Mouse (Mus musculus) CH12.LX (cell line): ENCODE measurements around the gene Metap2. TPM values are rescaled to one million over a fixed set of nuclear protein-coding genes. Genes with fewer than 3 reads are reported as not detected.

ENCODE experiments used
- DNase-seq: peaks from one replicate; pipeline ENCODE4 v3.0.0-alpha.2; 2013; ENCODE audit errors: extremely low read depth
- H3K27ac ChIP-seq: 2 replicates; pipeline ENCODE4 v1.5.1; 2012; ENCODE audit warnings: low read depth, mild to moderate bottlenecking, control low read depth, moderate library complexity; ENCODE audit not compliant: insufficient read depth
- H3K27me3 ChIP-seq: replicated peaks from 2 replicates; pipeline ENCODE3; 2012; ENCODE audit warnings: inconsistent platforms
- H3K36me3 ChIP-seq, 2 experiments: replicated peaks in 1 of 2; 2 replicates each; pipeline versions ENCODE3 to v1.6.1; 2012; ENCODE audit warnings: inconsistent platforms in 1 of 2, low read length in 1 of 2, mild to moderate bottlenecking in 1 of 2, mixed read lengths in 1 of 2, moderate library complexity in 1 of 2; ENCODE audit not compliant: control insufficient read depth in 1 of 2, insufficient read depth in 1 of 2
- H3K4me1 ChIP-seq, 2 experiments: 2 replicates each; pipeline ENCODE4 v1.6.1; 2012; ENCODE audit warnings: inconsistent platforms in 1 of 2, moderate library complexity in 1 of 2; ENCODE audit not compliant: insufficient read depth in 2 of 2, control insufficient read depth in 1 of 2
- H3K4me2 ChIP-seq: 2 replicates; pipeline ENCODE4 v1.6.1; 2012; ENCODE audit warnings: low read depth, mild to moderate bottlenecking, control low read depth; ENCODE audit not compliant: poor library complexity, insufficient read depth, severe bottlenecking
- H3K4me3 ChIP-seq, 3 experiments: fragments of 150-350 bp in 1 of 3; sonication (generic) in 1 of 3; replicated peaks in 1 of 3; 2 replicates each; pipeline versions ENCODE3 to v1.5.1; 2011 to 2012; ENCODE audit warnings: low read depth in 2 of 3, low read length in 2 of 3, mild to moderate bottlenecking in 2 of 3, moderate library complexity in 2 of 3, control low read depth in 1 of 3, improper control_type of control experiment in 1 of 3, inconsistent platforms in 1 of 3, mixed read lengths in 1 of 3; ENCODE audit not compliant: poor library complexity in 1 of 3
- H3K79me2 ChIP-seq: replicated peaks from 2 replicates; pipeline ENCODE4 v1.6.1; 2012; ENCODE audit warnings: mild to moderate bottlenecking, moderate library complexity; ENCODE audit not compliant: control insufficient read depth, poor library complexity, insufficient read depth, severe bottlenecking; ENCODE audit errors: extremely low read depth
- H3K9ac ChIP-seq: 2 replicates; pipeline ENCODE4 v1.6.1; 2012; ENCODE audit warnings: low read depth, mild to moderate bottlenecking, control low read depth, moderate library complexity; ENCODE audit not compliant: insufficient read depth
- H3K9me3 ChIP-seq: replicated peaks from 2 replicates; pipeline ENCODE3; 2012; ENCODE audit warnings: low read length, inconsistent platforms, mixed read lengths
- BHLHE40 ChIP-seq: IDR thresholded peaks from 2 replicates; pipeline ENCODE4 v1.6.1; 2011; ENCODE audit warnings: mild to moderate bottlenecking, low read depth, low read length, improper control_type of control experiment
- CHD2 ChIP-seq: IDR thresholded peaks from 2 replicates; pipeline ENCODE4 v1.6.1; 2011; ENCODE audit warnings: low read length, improper control_type of control experiment
- ELF1 ChIP-seq: IDR thresholded peaks from 2 replicates; pipeline ENCODE4 v1.6.1; 2014; ENCODE audit warnings: low read depth, mild to moderate bottlenecking, inconsistent platforms, low read length, improper control_type of control experiment
- ETS1 ChIP-seq: conservative IDR thresholded peaks from 2 replicates; pipeline ENCODE4 v1.6.1; 2012; ENCODE audit warnings: low read depth, mild to moderate bottlenecking, inconsistent platforms, low read length, improper control_type of control experiment, moderate library complexity
- HCFC1 ChIP-seq: IDR thresholded peaks from 2 replicates; pipeline ENCODE4 v1.6.1; 2012; ENCODE audit warnings: low read depth, mild to moderate bottlenecking, inconsistent platforms, low read length, improper control_type of control experiment
- JUN ChIP-seq: IDR thresholded peaks from 2 replicates; pipeline ENCODE4 v1.6.1; 2011; ENCODE audit warnings: low read depth, mild to moderate bottlenecking, low read length, improper control_type of control experiment, moderate library complexity; ENCODE audit not compliant: insufficient read depth
- JUND ChIP-seq: conservative IDR thresholded peaks from 2 replicates; pipeline ENCODE4 v1.6.1; 2011; ENCODE audit warnings: low read depth, low read length, improper control_type of control experiment
- KAT2A ChIP-seq: IDR thresholded peaks from 2 replicates; pipeline ENCODE4 v1.6.1; 2012; ENCODE audit warnings: low read length, improper control_type of control experiment, inconsistent platforms; ENCODE audit not compliant: insufficient replicate concordance
- MAFK ChIP-seq: IDR thresholded peaks from 2 replicates; pipeline ENCODE4 v1.6.1; 2011; ENCODE audit warnings: low read length, improper control_type of control experiment; ENCODE audit not compliant: insufficient replicate concordance
- MAX ChIP-seq: IDR thresholded peaks from 2 replicates; pipeline ENCODE4 v1.6.1; 2011; ENCODE audit warnings: low read length, improper control_type of control experiment
- MAZ ChIP-seq: IDR thresholded peaks from 2 replicates; pipeline ENCODE4 v1.6.1; 2012; ENCODE audit warnings: low read depth, mild to moderate bottlenecking, inconsistent platforms, low read length, improper control_type of control experiment, moderate library complexity
- MEF2A ChIP-seq: IDR thresholded peaks from 2 replicates; pipeline ENCODE4 v1.6.1; 2014; ENCODE audit warnings: low read depth, mild to moderate bottlenecking, inconsistent platforms, low read length, improper control_type of control experiment, borderline replicate concordance
- MYC ChIP-seq: IDR thresholded peaks from 2 replicates; pipeline ENCODE4 v1.6.1; 2011; ENCODE audit warnings: low read depth, mild to moderate bottlenecking, improper control_type of control experiment, low read length
- NELFE ChIP-seq: IDR thresholded peaks from 2 replicates; pipeline ENCODE4 v1.6.1; 2011; ENCODE audit warnings: low read depth, low read length, improper control_type of control experiment
- NRF1 ChIP-seq: IDR thresholded peaks from 2 replicates; pipeline ENCODE4 v1.6.1; 2014; ENCODE audit warnings: low read depth, mild to moderate bottlenecking, inconsistent platforms, low read length, improper control_type of control experiment, moderate library complexity
- PAX5 ChIP-seq: IDR thresholded peaks from 2 replicates; pipeline ENCODE4 v1.6.1; 2012; ENCODE audit warnings: low read length, inconsistent platforms, mixed read lengths
- POLR2A ChIP-seq: IDR thresholded peaks from 2 replicates; pipeline ENCODE4 v1.6.1; 2011; ENCODE audit warnings: low read depth, mild to moderate bottlenecking, improper control_type of control experiment, low read length
- RCOR1 ChIP-seq: conservative IDR thresholded peaks from 2 replicates; pipeline ENCODE4 v1.6.1; 2012; ENCODE audit warnings: low read depth, mild to moderate bottlenecking, inconsistent platforms, low read length, improper control_type of control experiment
- SIN3A ChIP-seq: IDR thresholded peaks from 2 replicates; pipeline ENCODE4 v1.6.1; 2012; ENCODE audit warnings: low read length, improper control_type of control experiment, inconsistent platforms
- SMC3 ChIP-seq: IDR thresholded peaks from 2 replicates; pipeline ENCODE4 v1.6.1; 2011; ENCODE audit warnings: low read depth, low read length, improper control_type of control experiment
- TBP ChIP-seq: conservative IDR thresholded peaks from 2 replicates; pipeline ENCODE4 v1.6.1; 2011; ENCODE audit warnings: low read depth, low read length, improper control_type of control experiment
- TCF12 ChIP-seq: IDR thresholded peaks from 2 replicates; pipeline ENCODE4 v1.6.1; 2014; ENCODE audit warnings: low read depth, mild to moderate bottlenecking, inconsistent platforms, low read length, improper control_type of control experiment
- UBTF ChIP-seq: IDR thresholded peaks from 2 replicates; pipeline ENCODE4 v1.6.1; 2012; ENCODE audit warnings: low read depth, mild to moderate bottlenecking, inconsistent platforms, low read length, improper control_type of control experiment, moderate library complexity
- USF1 ChIP-seq: IDR thresholded peaks from 2 replicates; pipeline ENCODE4 v1.6.1; 2014; ENCODE audit warnings: low read depth, mild to moderate bottlenecking, inconsistent platforms, low read length, improper control_type of control experiment
- USF2 ChIP-seq: conservative IDR thresholded peaks from 2 replicates; pipeline ENCODE4 v1.6.1; 2011; ENCODE audit warnings: low read depth, low read length, improper control_type of control experiment
- ZKSCAN1 ChIP-seq: IDR thresholded peaks from 2 replicates; pipeline ENCODE4 v1.6.1; 2012; ENCODE audit warnings: low read depth, inconsistent platforms, low read length, improper control_type of control experiment, borderline replicate concordance
- ZMIZ1 ChIP-seq: IDR thresholded peaks from 2 replicates; pipeline ENCODE4 v1.6.1; 2012; ENCODE audit warnings: low read depth, mild to moderate bottlenecking, inconsistent platforms, low read length, improper control_type of control experiment
- dilution Hi-C: fragments of 300-500 bp; cut with MboI; formaldehyde crosslinking; loops from 2 replicates; pipeline ENCODE4 v1.14.3; 2020; ENCODE audit warnings: low sequenced_read_pairs; ENCODE audit not compliant: extremely low pct_unique_long_range_greater_than_20kb, extremely low pct_ligation_motif_present
- in situ Hi-C: fragments of 300-500 bp; cut with MboI; formaldehyde crosslinking; loops from 3 replicates; pipeline ENCODE4 v1.14.3; 2019; ENCODE audit warnings: low sequenced_read_pairs, low pct_ligation_motif_present, low pct_unique_long_range_greater_than_20kb, mixed read lengths
- polyA plus RNA-seq: library from polyadenylated mRNA; unstranded; fragments of >175 nt; gene quantifications from 2 replicates; pipeline ENCODE4 v1.2.1, GENCODE M21; 2012; ENCODE audit warnings: low read depth; ENCODE audit not compliant: insufficient read length
- total RNA-seq, 2 experiments: library from RNA; depleted of rRNA; stranded (reverse); fragments of 300-350 nt in 1 of 2; fragments of >200 nt in 1 of 2; gene quantifications; 2 replicates each; pipeline ENCODE4 v1.2.3; 2012 to 2014

Metap2 gene
- total and polyA plus RNA-seq, 3 experiments: 183 to 710 (median 211) TPM

DNA sequence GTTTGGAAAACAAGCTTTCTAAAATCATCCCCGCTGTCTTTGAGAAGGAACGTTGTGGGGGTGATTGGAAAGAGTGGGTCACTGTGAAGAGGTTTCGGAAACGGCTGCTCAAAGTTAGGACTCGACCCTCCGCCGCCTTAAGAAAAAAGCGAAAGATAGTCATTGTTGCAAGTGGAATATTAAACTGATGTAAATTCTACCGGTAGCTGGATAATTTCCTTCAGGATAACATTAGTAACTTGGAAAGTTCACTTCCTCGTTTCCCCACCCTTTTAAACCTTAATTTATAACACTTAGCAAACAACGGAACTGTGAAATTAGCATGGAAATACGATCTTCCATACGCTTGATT, 62.5 kb downstream of the Metap2 start:
- Histone ChIP-seq H3K27me3 (peaks cover 8% of the 10 kb centered on the region), H3K36me3 (no peaks in the 10 kb centered on the region), H3K9me3 (no peaks in the 10 kb centered on the region), H3K4me2 (peak overlapping the region; percentile 82; the same call in 1 of the 2 replicates), H3K4me3 (peak overlapping the region; percentile 40 to 91 (median 81)), H3K4me1 (peaks cover 10 to 49% of the 10 kb centered on the region in 2 experiments), H3K27ac (peak overlapping the region; percentile 45; the same call in 1 of the 2 replicates), H3K79me2 (peaks cover 57% of the 10 kb centered on the region), H3K9ac (peak overlapping the region; percentile 87)
- dilution Hi-C loops: no loop called here
- TF ChIP-seq SIN3A (no peak), UBTF (no peak), SMC3 (no peak), KAT2A (no peak), TCF12 (no peak), HCFC1 (no peak), USF2 (no peak), JUND (no peak), NRF1 (no peak), ETS1 (no peak), USF1 (no peak), MYC (no peak), RCOR1 (no peak), PAX5 (no peak), JUN (no peak), MAFK (no peak)
- in situ Hi-C loops: loop anchor here (10.0 kb wide), 1 partner anchor 270 kb away; no protein-coding TSS in a partner anchor
- no peak for DNase-seq

DNA sequence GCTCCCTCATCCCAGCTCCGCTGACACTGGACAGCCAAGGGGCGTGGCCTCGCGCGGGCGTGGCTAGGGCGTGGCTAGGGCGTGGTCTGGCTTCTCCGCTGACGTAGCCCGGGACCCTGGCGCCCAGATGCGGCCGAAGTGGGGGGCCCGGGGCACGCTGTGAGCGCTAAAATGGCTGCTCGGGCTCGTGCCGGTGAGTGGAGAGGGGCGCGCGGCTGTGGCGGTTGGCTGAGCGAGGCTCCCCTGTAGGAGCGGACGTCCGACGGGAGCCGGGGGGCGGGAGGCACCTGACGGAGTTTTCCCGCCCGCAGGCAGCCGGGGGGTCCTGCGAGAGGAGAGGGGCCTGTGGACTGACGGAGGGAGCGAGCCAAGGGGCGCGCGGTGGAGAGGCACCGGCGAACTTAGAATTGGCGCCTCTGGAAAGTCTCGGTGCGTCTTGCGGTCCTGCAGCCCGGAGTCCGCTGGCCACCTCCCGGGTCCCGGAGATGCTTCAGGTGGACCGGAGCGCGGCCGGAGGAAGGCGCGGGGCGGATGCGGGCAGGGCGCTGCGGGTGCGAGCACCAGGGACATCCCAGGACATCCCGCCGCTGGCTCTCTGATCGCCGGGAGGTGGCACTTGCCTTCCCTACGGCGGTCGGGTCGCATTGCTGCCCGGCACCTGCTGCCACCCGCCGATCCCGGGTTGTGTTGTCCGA, 63.0 kb downstream of the Metap2 start:
- dilution Hi-C loops: no loop called here
- peak; percentile 80 for TF ChIP-seq TCF12
- no peak; the same call in 1 of the 2 replicates for TF ChIP-seq MAZ
- TF ChIP-seq MEF2A: no peak
- 0 out of 2 replicates have a peak, but pooled peaks have one; percentile 8 for TF ChIP-seq ELF1
- TF ChIP-seq BHLHE40: peak; percentile 38
- 0 out of 2 replicates have a peak, but pooled peaks have one; percentile 30 for TF ChIP-seq HCFC1
- TF ChIP-seq TBP: no peak
- TF ChIP-seq POLR2A: peak; percentile 51; the same call in 1 of the 2 replicates
- no peak for TF ChIP-seq CHD2
- peak; percentile 2; the same call in 1 of the 2 replicates for TF ChIP-seq MAX
- no peak for TF ChIP-seq ZKSCAN1
- peak; percentile 65; the same call in 1 of the 2 replicates for TF ChIP-seq NELFE
- peak; percentile 55 for TF ChIP-seq NRF1
- TF ChIP-seq ZMIZ1: peak; percentile 75; the same call in 1 of the 2 replicates
- no peak for TF ChIP-seq JUN
- TF ChIP-seq KAT2A: 0 out of 2 replicates have a peak, but pooled peaks have one; percentile 24
- TF ChIP-seq SIN3A: 0 out of 2 replicates have a peak, but pooled peaks have one; percentile 5
- TF ChIP-seq, all 38 proteins: peak for 11
- H3K27ac ChIP-seq: peak overlapping the region; percentile 45
- DNase-seq: peak; percentile 64
- no peaks in the 10 kb centered on the region for H3K36me3 ChIP-seq
- H3K9ac ChIP-seq: peak overlapping the region; percentile 87
- H3K4me3 ChIP-seq: peak overlapping the region; percentile 51 to 91 (median 81)
- in situ Hi-C loops: loop anchor here (10.0 kb wide), 1 partner anchor 271 kb away; no protein-coding TSS in a partner anchor
- peaks cover 10 to 49% of the 10 kb centered on the region in 2 experiments for H3K4me1 ChIP-seq
- peaks cover 8% of the 10 kb centered on the region for H3K27me3 ChIP-seq
- H3K79me2 ChIP-seq: peaks cover 56% of the 10 kb centered on the region
- peak overlapping the region; percentile 76 for H3K4me2 ChIP-seq
- no peaks in the 10 kb centered on the region for H3K9me3 ChIP-seq
